Mouse (Mus musculus) ovary, adult 18-20 months (tissue): Measurements from ENCODE around the gene Gm20809.
"Not testable (repeated sequence)": the region's sequence is repeated elsewhere in the genome, so short reads cannot be mapped to it uniquely, and the experiment has no call there.

Experiments used
- DNase-seq: peaks from one replicate; pipeline ENCODE4 v3.0.0; 2022; ENCODE audit warnings: low spot score, mixed read lengths

Gm20809 gene

DNA sequence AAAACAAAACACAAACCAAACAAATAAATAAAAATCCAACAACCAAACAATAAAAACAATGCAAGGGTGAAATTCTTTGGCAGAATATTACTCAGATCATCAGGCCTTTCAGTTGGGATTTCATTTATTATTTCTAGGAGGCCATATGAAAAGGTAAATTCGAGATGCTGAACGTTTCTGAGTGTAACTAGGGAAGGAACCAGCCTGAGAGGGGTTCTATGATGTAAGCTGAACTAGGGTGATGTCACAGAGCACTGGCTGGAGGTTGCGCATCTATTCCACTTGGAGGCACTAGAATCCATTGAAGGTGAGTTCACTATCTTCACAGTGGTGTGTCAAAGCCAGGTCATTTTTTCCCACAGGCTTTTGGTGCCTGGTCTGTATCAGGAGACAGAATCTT lies at the start of gene Gm20809:
TSS of gene Gm20809 (plus strand) at position 301 of the 400 bp plus-strand sequence.
- DNase-seq: not testable (repeated sequence)
